Mouse (Mus musculus): Measurements from ENCODE around the gene Fhl5. TPM values are rescaled to one million over a fixed set of nuclear protein-coding genes. Genes with fewer than 3 reads are reported as not detected.
"Not testable (repeated sequence)": the region's sequence is repeated elsewhere in the genome, so short reads cannot be mapped to it uniquely, and the experiment has no call there.

Fhl5 gene
- 1 to 10 TPM in 1 of 2 experiments, under 1 TPM in 1; 0.60 to 1.3 TPM for total RNA-seq (2021)
- long read RNA-seq: 0 reads

GRCm38 (mm10) chr4:25242776-25243175, at the start of gene Fhl5:
Fhl5 (minus strand) TSS chr4:25242876.
- DNase-seq (ENCODE audit: low spot score in 2 of 2): no peak

GRCm38 (mm10) chr4:25285002-25285401, 42.3 kb upstream of the Fhl5 start:
- not testable (repeated sequence) for DNase-seq (ENCODE audit: low spot score in 2 of 2)

- DNase-seq (ENCODE audit: low spot score in 2 of 2): peak; percentile 98
Observed at GRCm38 (mm10) chr4:25281671-25282038, 39.0 kb upstream of the Fhl5 start, which contains the start of gene Ufl1. Ufl1 (minus strand) TSS chr4:25281821.

- no peak for DNase-seq (ENCODE audit: low spot score in 2 of 2)
Observed at GRCm38 (mm10) chr4:25280938-25281670, 38.4 kb upstream of the Fhl5 start.

- no peak for DNase-seq (ENCODE audit: low spot score in 2 of 2)
Observed at GRCm38 (mm10) chr4:25272861-25273627, 30.4 kb upstream of the Fhl5 start.

GRCm38 (mm10) chr4:25271926-25272325, 29.2 kb upstream of the Fhl5 start:
- no peak for DNase-seq (ENCODE audit: low spot score in 2 of 2)

- no peak for DNase-seq (ENCODE audit: low spot score in 2 of 2)
Observed at GRCm38 (mm10) chr4:25267144-25267543, 24.5 kb upstream of the Fhl5 start.

- no peak for DNase-seq (ENCODE audit: low spot score in 2 of 2)
Observed at GRCm38 (mm10) chr4:25257822-25258398, 15.2 kb upstream of the Fhl5 start.

GRCm38 (mm10) chr4:25235663-25236062, 7.0 kb downstream of the Fhl5 start:
- not testable (repeated sequence) for DNase-seq (ENCODE audit: low spot score in 2 of 2)

GRCm38 (mm10) chr4:25233767-25234166, 8.9 kb downstream of the Fhl5 start:
- DNase-seq (ENCODE audit: low spot score in 2 of 2): not testable (repeated sequence)

GRCm38 (mm10) chr4:25232546-25232945, 10.1 kb downstream of the Fhl5 start:
- no peak for DNase-seq (ENCODE audit: low spot score in 2 of 2)

GRCm38 (mm10) chr4:25227527-25227926, 15.1 kb downstream of the Fhl5 start:
- no peak for DNase-seq (ENCODE audit: low spot score in 2 of 2)

GRCm38 (mm10) chr4:25221927-25222326, 20.7 kb downstream of the Fhl5 start:
- DNase-seq (ENCODE audit: low spot score in 2 of 2): no peak

- DNase-seq (ENCODE audit: low spot score in 2 of 2): no peak
Observed at GRCm38 (mm10) chr4:25213451-25213850, 29.2 kb downstream of the Fhl5 start.

- no peak for DNase-seq (ENCODE audit: low spot score in 2 of 2)
Observed at GRCm38 (mm10) chr4:25206166-25206565, 36.5 kb downstream of the Fhl5 start.

GRCm38 (mm10) chr4:25197310-25197709, 45.4 kb downstream of the Fhl5 start:
- no peak for DNase-seq (ENCODE audit: low spot score in 2 of 2)

- peak; percentile 6 to 24 for DNase-seq (ENCODE audit: low spot score in 2 of 2)
Observed at GRCm38 (mm10) chr4:25179617-25180208, 63.0 kb downstream of the Fhl5 start.
